Comparison of ENCODE assay signal across 8 mouse cellular contexts in the genomic region with DNA sequence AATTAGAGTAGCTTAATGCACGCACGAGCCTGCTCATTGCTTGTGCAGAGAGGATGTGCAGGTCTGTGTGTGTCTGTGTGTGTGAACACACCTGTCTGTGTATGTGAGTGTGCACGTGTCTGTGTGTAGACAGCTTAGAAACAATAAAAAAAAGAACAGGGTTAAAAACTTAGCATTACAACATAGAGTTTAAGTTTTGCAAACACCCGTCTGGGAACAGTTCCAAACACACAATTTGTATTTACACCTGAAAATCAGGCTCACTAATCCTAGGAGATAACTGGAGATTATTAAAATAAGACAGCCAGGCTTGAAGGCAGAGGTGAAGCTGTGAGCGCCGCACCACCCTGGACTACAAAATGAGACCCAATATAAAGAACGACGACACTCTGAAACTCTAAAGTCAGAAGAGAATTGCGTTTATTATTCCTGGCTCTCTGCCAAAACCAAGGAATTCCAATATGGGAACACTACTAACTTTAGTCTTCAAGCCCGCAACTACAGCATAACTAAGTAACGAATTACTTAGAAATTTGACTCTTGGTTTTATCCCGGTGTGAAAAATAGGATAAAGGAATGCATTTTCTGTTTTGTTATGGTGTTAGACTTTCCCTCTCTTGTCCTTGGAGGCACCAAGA. TPM values are rescaled to one million over a fixed set of nuclear protein-coding genes. Genes with fewer than 3 reads are reported as not detected.
A peak's percentile ranks its signal among the peaks of the same experiment; 100 is the strongest.
DNase-seq lines count a peak whose midpoint lies in the region; ATAC-seq and TF ChIP-seq lines count a peak whose summit lies in the region.

No protein-coding gene starts in this region.

- no peak for DNase-seq in gastrocnemius, adult 2 months
- no peak for DNase-seq in gastrocnemius, postnatal 14 days
- no peak for DNase-seq in ES-E14 (ENCODE audit: low read depth, low spot score)
- peak; percentile 38 for DNase-seq in forelimb bud, embryonic 11.5 days (ENCODE audit: low read depth, low spot score)
- DNase-seq in liver, embryonic 14.5 days (ENCODE audit: low read depth in 3 of 3, low spot score in 3 of 3), result no peak
- DNase-seq in urinary bladder, postnatal 4 days (ENCODE audit: low spot score in 2 of 2), result no peak
- no peak for DNase-seq in adrenal gland, adult 18-20 months (ENCODE audit: low spot score in 2 of 2)
- no peak for DNase-seq in thymus, postnatal 14 days

- no peaks in the 10 kb centered on the region for H3K27me3 ChIP-seq in liver, embryonic 14.5 days (ENCODE audit: control insufficient read depth, insufficient read depth, low read length)

- ATAC-seq in liver, embryonic 14.5 days (ENCODE audit: insufficient read depth), result no peak

- peak overlapping the region; percentile 98 for H3K4me3 ChIP-seq in gastrocnemius, adult 2 months
- peak overlapping the region; percentile 96 to 99; a peak in 3 of 4 replicates for H3K4me3 ChIP-seq in ES-E14 (ENCODE audit: insufficient read depth in 1 of 2, low read depth in 1 of 2, low read length in 2 of 2, poor library complexity in 1 of 2, severe bottlenecking in 1 of 2)
- H3K4me3 ChIP-seq in liver, embryonic 14.5 days (ENCODE audit: insufficient read depth in 1 of 2, low read depth in 2 of 2, low read length in 2 of 2), result peak overlapping the region in 1 of 2 experiments; percentile 72; a peak in 2 of 4 replicates

- in situ Hi-C loops in ES-E14 (cut with MboI; ENCODE audit: low sequenced_read_pairs in 2 of 2, unreplicated experiment in 2 of 2), result no loop called here

- 55% methylated on average over 12 of the region's 12 CpGs for WGBS in liver, embryonic 14.5 days (ENCODE audit: insufficient replicate concordance)

- intact Hi-C loops in gastrocnemius, adult 2 months (cut with DNase I), result no loop called here
- intact Hi-C loops in gastrocnemius, postnatal 14 days (cut with DNase I; ENCODE audit: low total_unique reads), result no loop called here

- no peak for TF ChIP-seq EP300 in liver, embryonic 14.5 days (IDR thresholded peaks at IDR 0.05; ENCODE audit: low read depth)

- peaks cover 6% of the 10 kb centered on the region; the same call in 1 of the 2 replicates for H3K36me3 ChIP-seq in ES-E14 (ENCODE audit: control insufficient read depth, insufficient read depth, low read length, poor library complexity, severe bottlenecking)
- H3K36me3 ChIP-seq in liver, embryonic 14.5 days (replicated peaks; ENCODE audit: control insufficient read depth, insufficient read depth, low read depth), result 0 out of 2 replicates have a peak, but pooled peaks cover 5% of the 10 kb centered on the region

- peak overlapping the region; percentile 83 for H3K4me2 ChIP-seq in liver, embryonic 14.5 days (ENCODE audit: low read depth)

- TF ChIP-seq CTCF in gastrocnemius, adult 2 months (IDR thresholded peaks at IDR 0.05), result no peak
- no peak for TF ChIP-seq CTCF in liver, embryonic 14.5 days (IDR thresholded peaks at IDR 0.05; ENCODE audit: low read depth)

- H3K9ac ChIP-seq in ES-E14 (ENCODE audit: insufficient read depth, low read depth, low read length, poor library complexity, severe bottlenecking), result no peak overlapping the region; the same call in 1 of the 2 replicates
- H3K9ac ChIP-seq in liver, embryonic 14.5 days (replicated peaks), result peak overlapping the region; percentile 80

- H3K27ac ChIP-seq in gastrocnemius, adult 2 months, result peak overlapping the region; percentile 96
- H3K27ac ChIP-seq in ES-E14 (ENCODE audit: insufficient read depth, low read depth, low read length, poor library complexity, severe bottlenecking), result no peak overlapping the region
- peak overlapping the region; percentile 2; the same call in 1 of the 2 replicates for H3K27ac ChIP-seq in liver, embryonic 14.5 days

- H3K9me3 ChIP-seq in ES-E14 (ENCODE audit: control insufficient read depth, insufficient read depth, low read depth, low read length), result no peaks in the 10 kb centered on the region
- H3K9me3 ChIP-seq in liver, embryonic 14.5 days (ENCODE audit: control insufficient read depth, low read length), result no peaks in the 10 kb centered on the region

- H3K4me1 ChIP-seq in ES-E14 (ENCODE audit: control insufficient read depth in 2 of 2, insufficient read depth in 2 of 2, low read length in 2 of 2, poor library complexity in 1 of 2), result peaks cover 5 to 6% of the 10 kb centered on the region in 2 experiments
- peaks cover 14 to 20% of the 10 kb centered on the region in 2 experiments for H3K4me1 ChIP-seq in liver, embryonic 14.5 days (replicated peaks; ENCODE audit: control insufficient read depth in 2 of 2, insufficient read depth in 2 of 2, low read length in 1 of 2)

TF ChIP-seq in ES-E14, 5 proteins besides CTCF, POLR2A, EP300 and RAD21:
- TF ChIP-seq ZNF384 (IDR thresholded peaks at IDR 0.05; ENCODE audit: low read depth, low read length), result no peak
- no peak for TF ChIP-seq ZC3H11A (IDR thresholded peaks at IDR 0.05; ENCODE audit: borderline replicate concordance, low read depth, low read length)
- TF ChIP-seq MAFK (IDR thresholded peaks at IDR 0.05; ENCODE audit: insufficient read depth, low read depth, low read length), result no peak
- TF ChIP-seq HCFC1 (IDR thresholded peaks at IDR 0.05; ENCODE audit: borderline replicate concordance, insufficient read depth, low read length), result no peak
- TF ChIP-seq CHD2 (IDR thresholded peaks at IDR 0.05; ENCODE audit: low read depth, low read length), result no peak

RNA-seq across cellular contexts. Expression of a gene that starts 1.3 kb away (rescaled TPM):
- 100 to 1,000 TPM; 288 to 531 TPM for total RNA-seq in gastrocnemius, adult 2 months (2021)
- 100 to 1,000 TPM; 233 to 329 TPM for total RNA-seq in gastrocnemius, postnatal 14 days (2021)
- 94.5 and 101 TPM in 2 replicates for total RNA-seq in ES-E14 (2012; rRNA removed)
- 38.8 and 42.1 TPM in 2 replicates for polyA plus RNA-seq in liver, embryonic 14.5 days (2012; rRNA removed)
- polyA plus RNA-seq in liver, embryonic 14.5 days (2014; fragmentation: Nextera tagmentation; extraction: Ambion mirVana), result 57.0 and 60.3 TPM in 2 replicates
- total RNA-seq in adrenal gland, adult 18-20 months (2021), result 100 to 1,000 TPM; 734 to 946 TPM

RNA-seq across cellular contexts. Expression of a gene that starts 30.1 kb away (rescaled TPM):
- total RNA-seq in gastrocnemius, adult 2 months (2021), result under 1 TPM in 1 of 2 experiments, not detected in 1; 0.17 TPM
- under 1 TPM; 0.47 to 0.53 TPM for total RNA-seq in gastrocnemius, postnatal 14 days (2021)
- 0.09 and 0.16 TPM in 2 replicates for total RNA-seq in ES-E14 (2012; rRNA removed)
- polyA plus RNA-seq in liver, embryonic 14.5 days (2012; rRNA removed), result 0.31 and 0.48 TPM in 2 replicates
- polyA plus RNA-seq in liver, embryonic 14.5 days (2014; fragmentation: Nextera tagmentation; extraction: Ambion mirVana), result 0.18 and 0.39 TPM in 2 replicates
- under 1 TPM in 1 of 2 experiments, not detected in 1; 0.16 TPM for total RNA-seq in adrenal gland, adult 18-20 months (2021)

RNA-seq across cellular contexts. Expression of a gene that starts 30.3 kb away (rescaled TPM):
- total RNA-seq in gastrocnemius, adult 2 months (2021), result 10 to 100 TPM; 63.7 to 65.2 TPM
- total RNA-seq in gastrocnemius, postnatal 14 days (2021), result 10 to 100 TPM; 65.8 to 72.5 TPM
- total RNA-seq in ES-E14 (2012; rRNA removed), result 243 and 307 TPM in 2 replicates
- polyA plus RNA-seq in liver, embryonic 14.5 days (2012; rRNA removed), result 80.9 and 85.5 TPM in 2 replicates
- 45.5 and 52.4 TPM in 2 replicates for polyA plus RNA-seq in liver, embryonic 14.5 days (2014; fragmentation: Nextera tagmentation; extraction: Ambion mirVana)
- total RNA-seq in adrenal gland, adult 18-20 months (2021), result 100 to 1,000 TPM in 1 of 2 experiments, 10 to 100 TPM in 1; 96.0 to 103 TPM

RNA-seq across cellular contexts. Expression of a gene that starts 37.2 kb away (rescaled TPM):
- under 1 TPM in 1 of 2 experiments, not detected in 1; 0.10 TPM for total RNA-seq in gastrocnemius, adult 2 months (2021)
- total RNA-seq in gastrocnemius, postnatal 14 days (2021), result under 1 TPM; 0.09 to 0.10 TPM
- total RNA-seq in ES-E14 (2012; rRNA removed), result 1.4 and 2.0 TPM in 2 replicates
- 0.02 and 0.04 TPM in 2 replicates for polyA plus RNA-seq in liver, embryonic 14.5 days (2012; rRNA removed)
- polyA plus RNA-seq in liver, embryonic 14.5 days (2014; fragmentation: Nextera tagmentation; extraction: Ambion mirVana), result 0.05 and 0.06 TPM in 2 replicates
- total RNA-seq in adrenal gland, adult 18-20 months (2021), result not detected
